Comparison of ENCODE assay signal across 10 mouse cellular contexts in the genomic region with DNA sequence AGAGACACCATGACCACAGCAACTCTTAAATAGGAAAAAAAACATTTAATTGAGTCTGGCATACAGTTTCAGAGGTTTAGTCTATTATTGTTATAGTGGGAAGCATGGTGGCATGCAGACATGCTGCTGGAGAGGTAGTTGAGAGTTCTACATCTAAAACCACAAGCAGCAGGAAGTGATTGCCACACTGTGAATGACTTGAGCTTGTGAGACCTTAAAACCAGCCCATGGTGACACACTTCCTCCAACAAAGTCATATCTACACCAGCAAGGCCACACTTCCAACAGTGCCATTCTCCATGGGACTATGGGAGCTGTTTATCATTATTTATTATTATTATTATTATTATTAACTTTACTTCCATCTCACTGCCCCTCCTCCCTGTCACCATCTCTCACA.
"Had no signal": no experiment of that assay in that cellular context is flagged by ENCODE, and none has a peak within 500 bp of the region (broad histone marks: within the 10 kb centered on the region; RNA-seq: fewer than 3 reads in every experiment).

No protein-coding gene starts in this region.

- H3K9ac ChIP-seq: liver, embryonic 14.5 days; midbrain, embryonic 15.5 days had no signal

- ATAC-seq: intestine, embryonic 16.5 days; midbrain, embryonic 15.5 days had no signal

- DNase-seq: kidney, adult 2 months; kidney, postnatal 25 days; thymus, postnatal 36 days had no signal

- H3K4me3 ChIP-seq: left cerebral cortex, adult 2 months; limb, embryonic 10.5 days; megakaryocyte, embryonic 14.5 days; midbrain, embryonic 15.5 days had no signal

- H3K27me3 ChIP-seq: megakaryocyte, embryonic 14.5 days; midbrain, embryonic 15.5 days had no signal

- H3K4me1 ChIP-seq: midbrain, embryonic 15.5 days had no signal

- H3K4me2 ChIP-seq: midbrain, embryonic 11.5 days; midbrain, embryonic 15.5 days had no signal

- H3K36me3 ChIP-seq: limb, embryonic 10.5 days; midbrain, embryonic 15.5 days had no signal

- H3K27ac ChIP-seq: left cerebral cortex, adult 2 months; limb, embryonic 10.5 days; liver, embryonic 14.5 days; midbrain, embryonic 15.5 days had no signal

- H3K9me3 ChIP-seq: limb, embryonic 10.5 days; midbrain, embryonic 15.5 days had no signal
